Mouse (Mus musculus) bone marrow, adult 2 months (tissue): Measurements from ENCODE around the gene Eif4ebp2. TPM values are rescaled to one million over a fixed set of nuclear protein-coding genes. Genes with fewer than 3 reads are reported as not detected.

ENCODE experiments used
- H3K27ac ChIP-seq: fragments of 200-500 bp; 2 replicates; pipeline ENCODE4 v1.5.1; 2012; ENCODE audit warnings: low read depth, mild to moderate bottlenecking, control low read depth, inconsistent platforms, low read length; ENCODE audit not compliant: control insufficient read depth, poor library complexity, insufficient read depth
- H3K4me1 ChIP-seq: fragments of 200-500 bp; 2 replicates; pipeline ENCODE4 v1.6.1; 2011; ENCODE audit warnings: low read length; ENCODE audit not compliant: control insufficient read depth, insufficient read depth
- H3K4me3 ChIP-seq: fragments of 200-500 bp; replicated peaks from 2 replicates; pipeline ENCODE3; 2011; ENCODE audit warnings: mild to moderate bottlenecking, low read depth, low read length, control low read depth; ENCODE audit not compliant: control insufficient read depth
- CTCF ChIP-seq: fragments of 200-500 bp; IDR thresholded peaks from 2 replicates; pipeline ENCODE4 v1.5.1; 2011; ENCODE audit warnings: low read length, control low read depth; ENCODE audit not compliant: control insufficient read depth, insufficient read depth
- POLR2A ChIP-seq: fragments of 200-500 bp; IDR thresholded peaks from 2 replicates; pipeline ENCODE4 v1.6.1; 2011; ENCODE audit warnings: low read depth, mild to moderate bottlenecking, control low read depth, low read length, borderline replicate concordance; ENCODE audit not compliant: control insufficient read depth
- WGBS: fragments of 180-500 bp; shearing (Covaris S2); methylation state at CpG from one replicate; pipeline ENCODE4 v1.1.7; 2018; 5-methylcytosine and 5-hydroxymethylcytosine counted together
- polyA plus RNA-seq: library from polyadenylated mRNA; stranded (reverse); fragments of >200 nt; gene quantifications from 2 replicates; pipeline ENCODE4 v1.2.4, GENCODE M21; 2011; ENCODE audit warnings: low replicate concordance; ENCODE audit not compliant: missing spikeins, insufficient read depth, insufficient read length

Eif4ebp2 gene
- polyA plus RNA-seq, result 25.6 and 39.8 TPM in 2 replicates

DNA sequence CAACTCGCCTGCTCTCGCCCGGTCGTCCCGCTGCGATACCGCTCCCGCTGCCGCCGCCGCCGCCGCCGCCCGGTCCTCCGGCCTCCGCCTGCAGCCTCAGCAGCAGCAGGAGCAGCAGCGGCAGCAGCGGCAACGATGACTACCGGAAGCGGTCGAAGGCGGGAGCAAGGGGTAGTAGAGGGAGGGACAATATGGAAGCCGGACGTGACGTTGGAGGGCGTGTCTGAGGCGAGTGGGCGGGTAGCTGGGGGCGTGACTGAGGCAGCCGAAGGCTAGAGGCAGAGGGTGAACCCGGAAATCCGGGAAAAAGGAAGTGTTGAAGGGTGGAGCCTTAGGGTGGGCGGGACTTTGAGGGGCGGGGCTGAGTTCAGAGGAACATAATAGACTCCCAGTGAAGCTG lies at the start of gene Eif4ebp2:
Eif4ebp2 (minus strand) TSS at position 17 of the 400 bp plus-strand sequence.
- Histone ChIP-seq H3K27ac (peak within 1 kb of the TSS; percentile 92), H3K4me1 (peaks cover 4% of the 10 kb centered on the region; the same call in 1 of the 2 replicates), H3K4me3 (peak within 1 kb of the TSS; percentile 99)
- WGBS, result 1% methylated on average over 35 of the region's 36 CpGs
- TF ChIP-seq CTCF (no peak), POLR2A (peak; percentile 96)

DNA sequence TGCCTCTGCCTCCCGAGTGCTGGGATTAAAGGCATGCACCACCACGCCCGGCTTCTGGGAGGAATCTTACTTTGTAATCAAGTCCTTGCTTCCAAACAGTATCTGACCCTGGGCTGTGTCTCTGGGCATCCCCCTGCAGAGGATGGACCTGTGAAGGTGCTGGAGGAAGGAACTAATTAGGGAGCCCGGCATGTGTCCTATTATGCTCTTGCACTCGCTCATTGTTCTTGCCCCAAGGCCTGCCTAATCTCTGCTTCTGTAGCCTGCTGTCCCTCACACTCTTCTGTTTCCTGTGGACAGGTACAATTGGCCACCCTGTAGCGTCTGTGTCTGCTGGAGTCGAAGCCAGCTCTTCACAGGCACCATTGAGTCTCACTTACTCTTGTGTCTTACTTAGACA lies 48.3 kb upstream of the Eif4ebp2 start:
- H3K27ac ChIP-seq, result no peak overlapping the region
- WGBS, result 85% methylated on average over 7 of the region's 7 CpGs
- TF ChIP-seq POLR2A (no peak), CTCF (no peak)
- H3K4me1 ChIP-seq, result no peaks in the 10 kb centered on the region
- H3K4me3 ChIP-seq, result no peak overlapping the region

GRCm38 (mm10) chr10:61499505-61500466 lies 47.3 kb upstream of the Eif4ebp2 start:
- no peaks in the 10 kb centered on the region for H3K4me1 ChIP-seq
- H3K27ac ChIP-seq, result no peak overlapping the region
- no peak overlapping the region for H3K4me3 ChIP-seq
- no peak for TF ChIP-seq CTCF
- TF ChIP-seq POLR2A, result no peak
- 87% methylated on average over 20 of the region's 20 CpGs for WGBS

GRCm38 (mm10) chr10:61496231-61496630 lies 43.8 kb upstream of the Eif4ebp2 start:
- 62% methylated on average over 9 of the region's 9 CpGs for WGBS
- no peak overlapping the region for H3K27ac ChIP-seq
- no peak overlapping the region for H3K4me3 ChIP-seq
- TF ChIP-seq CTCF (no peak), POLR2A (no peak)
- H3K4me1 ChIP-seq, result no peaks in the 10 kb centered on the region

GRCm38 (mm10) chr10:61495461-61495860 lies 43.0 kb upstream of the Eif4ebp2 start:
- Histone ChIP-seq H3K4me1 (no peaks in the 10 kb centered on the region), H3K27ac (no peak overlapping the region), H3K4me3 (no peak overlapping the region)
- TF ChIP-seq POLR2A, result no peak
- no peak for TF ChIP-seq CTCF
- 74% methylated on average over 4 of the region's 4 CpGs for WGBS

GRCm38 (mm10) chr10:61492040-61492439 lies 39.6 kb upstream of the Eif4ebp2 start:
- Histone ChIP-seq H3K4me1 (no peaks in the 10 kb centered on the region), H3K27ac (peak overlapping the region; percentile 65; the same call in 1 of the 2 replicates), H3K4me3 (no peak overlapping the region)
- WGBS, result 20% methylated on average over 11 of the region's 11 CpGs
- TF ChIP-seq POLR2A, result 0 out of 2 replicates have a peak, but pooled peaks have one; percentile 18
- TF ChIP-seq CTCF, result peak; percentile 97

GRCm38 (mm10) chr10:61491573-61491972 lies 39.1 kb upstream of the Eif4ebp2 start:
- Histone ChIP-seq H3K4me1 (no peaks in the 10 kb centered on the region), H3K4me3 (no peak overlapping the region), H3K27ac (peak overlapping the region; percentile 65; the same call in 1 of the 2 replicates)
- TF ChIP-seq CTCF (no peak), POLR2A (no peak)
- 41% methylated on average over 8 of the region's 8 CpGs for WGBS

GRCm38 (mm10) chr10:61488522-61489110 lies 36.2 kb upstream of the Eif4ebp2 start:
- H3K27ac ChIP-seq, result no peak overlapping the region
- no peak for TF ChIP-seq CTCF
- no peak for TF ChIP-seq POLR2A

More at GRCm38 (mm10) chr10:61488522-61489110, 36.2 kb upstream of the Eif4ebp2 start:
- Histone ChIP-seq H3K4me3 (no peak overlapping the region), H3K4me1 (no peaks in the 10 kb centered on the region)
- WGBS, result 83% methylated on average over 6 of the region's 6 CpGs
